Mouse (Mus musculus): ENCODE measurements around the gene Scoc.

DNA sequence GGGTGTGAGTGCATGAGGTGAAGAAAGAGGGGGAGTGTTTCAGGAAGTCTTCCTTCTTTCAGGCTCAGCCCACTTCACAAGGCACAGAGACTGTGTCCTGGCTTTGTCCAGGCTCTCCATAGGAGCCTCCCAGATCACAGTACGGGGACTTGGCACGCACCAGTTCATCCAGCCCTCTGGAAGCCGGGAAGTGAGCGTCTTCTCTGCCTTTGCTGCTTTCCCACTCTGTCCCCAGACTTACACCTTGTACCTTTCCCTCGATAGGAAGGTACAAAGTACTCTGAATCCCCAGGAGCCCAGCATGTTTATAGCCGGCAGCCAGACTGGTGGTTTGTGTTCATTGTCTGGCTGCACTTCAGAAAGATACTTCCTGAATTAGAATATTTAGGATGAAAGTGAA, 1.1 kb downstream of the Scoc start:
- TF ChIP-seq POLR2A (IDR thresholded peaks at IDR 0.05; ENCODE audit: borderline replicate concordance, extremely low read depth, low read depth, low read length): no peak
- TF ChIP-seq CTCF (IDR thresholded peaks at IDR 0.05; ENCODE audit: insufficient read depth, low read length): no peak

Data from lung, adult 2 months (tissue).